Mouse (Mus musculus) liver, adult 2 months (tissue): ENCODE measurements at regions not wholly inside any gene's neighbourhood (a gene's known extent, or its start where the extent isn't known, plus 50 kb on each side); places are given as distances from the start of the nearest gene placed in this dataset.

Experiments used
- CTCF ChIP-seq: fragments of 200-500 bp; IDR thresholded peaks from 2 replicates; pipeline ENCODE4 v1.5.1; 2011; ENCODE audit warnings: low read depth, low read length, control low read depth
- POLR2A ChIP-seq: fragments of 200-500 bp; IDR thresholded peaks from 2 replicates; pipeline ENCODE4 v1.6.1; 2011; ENCODE audit warnings: low read length, control low read depth; ENCODE audit not compliant: insufficient read depth; ENCODE audit errors: extremely low read depth

DNA sequence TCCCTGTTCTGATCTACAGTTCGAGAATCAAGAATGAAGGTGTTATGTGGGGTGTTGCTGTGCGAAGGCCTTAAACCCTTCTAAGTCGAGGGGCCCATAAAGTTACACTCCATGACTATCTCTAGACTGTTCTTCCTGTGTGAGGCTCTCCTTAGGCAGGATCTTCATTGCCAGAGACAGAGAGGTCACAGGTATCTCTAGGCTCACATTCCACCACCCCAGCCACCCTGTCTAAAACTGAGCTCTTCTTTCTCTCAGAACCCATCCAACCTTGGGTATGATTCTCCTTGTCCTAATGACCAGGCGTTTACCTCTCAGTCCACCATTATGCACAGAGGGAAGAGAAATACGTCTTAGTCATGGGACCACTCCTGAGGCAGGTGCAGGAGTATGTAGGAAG is 317.2 kb downstream of the Wdr11 start:
- no peak for TF ChIP-seq CTCF
- no peak for TF ChIP-seq POLR2A
